Mouse (Mus musculus) testis, postnatal 10 days (tissue): ENCODE data around the gene Rcsd1.

Source experiments
- DNase-seq: peaks from one replicate; pipeline ENCODE4 v3.0.0; 2021; ENCODE audit warnings: low spot score

The Rcsd1 gene

GRCm38 (mm10) chr1:165661725-165662124 is 47.8 kb downstream of the Rcsd1 start:
- DNase-seq = no peak

- DNase-seq = no peak
Observed at GRCm38 (mm10) chr1:165661191-165661590, 48.4 kb downstream of the Rcsd1 start.

GRCm38 (mm10) chr1:165660774-165661173 is 48.8 kb downstream of the Rcsd1 start:
- peak; percentile 74 for DNase-seq

- peak; percentile 80 for DNase-seq
Observed at GRCm38 (mm10) chr1:165658602-165659001, 51.0 kb downstream of the Rcsd1 start.

GRCm38 (mm10) chr1:165655482-165655881 is 54.1 kb downstream of the Rcsd1 start:
- DNase-seq = no peak

GRCm38 (mm10) chr1:165655022-165655421 is 54.5 kb downstream of the Rcsd1 start:
- peak; percentile 65 for DNase-seq

- DNase-seq = no peak
Observed at GRCm38 (mm10) chr1:165653126-165653885, 56.3 kb downstream of the Rcsd1 start.

- no peak for DNase-seq
Observed at GRCm38 (mm10) chr1:165652507-165652906, 57.0 kb downstream of the Rcsd1 start.

- DNase-seq = no peak
Observed at GRCm38 (mm10) chr1:165651158-165651557, 58.4 kb downstream of the Rcsd1 start.

- no peak for DNase-seq
Observed at GRCm38 (mm10) chr1:165645102-165645501, 64.5 kb downstream of the Rcsd1 start.

- DNase-seq = no peak
Observed at GRCm38 (mm10) chr1:165643735-165644134, 65.8 kb downstream of the Rcsd1 start.

GRCm38 (mm10) chr1:165642780-165643311 is 66.7 kb downstream of the Rcsd1 start:
- no peak for DNase-seq

- peak; percentile 96 for DNase-seq
Observed at GRCm38 (mm10) chr1:165641786-165642771, 67.5 kb downstream of the Rcsd1 start.

- peak; percentile 80 for DNase-seq
Observed at GRCm38 (mm10) chr1:165641271-165641771, 68.2 kb downstream of the Rcsd1 start.

- no peak for DNase-seq
Observed at GRCm38 (mm10) chr1:165636289-165636688, 73.3 kb downstream of the Rcsd1 start.

- no peak for DNase-seq
Observed at GRCm38 (mm10) chr1:165635055-165635897, 74.3 kb downstream of the Rcsd1 start.

- DNase-seq = peak; percentile 98
Observed at GRCm38 (mm10) chr1:165634151-165634884, 75.2 kb downstream of the Rcsd1 start, which contains the start of gene Mpzl1. Mpzl1 (minus strand) TSS chr1:165634538.

- DNase-seq = no peak
Observed at GRCm38 (mm10) chr1:165633345-165633744, 76.2 kb downstream of the Rcsd1 start.

GRCm38 (mm10) chr1:165631136-165631535 is 78.4 kb downstream of the Rcsd1 start:
- DNase-seq = no peak

GRCm38 (mm10) chr1:165629975-165630374 is 79.6 kb downstream of the Rcsd1 start:
- DNase-seq = no peak

- no peak for DNase-seq
Observed at GRCm38 (mm10) chr1:165628603-165629002, 81.0 kb downstream of the Rcsd1 start.
